26 mouse cellular contexts compared by ENCODE assay signal in the genomic region with DNA sequence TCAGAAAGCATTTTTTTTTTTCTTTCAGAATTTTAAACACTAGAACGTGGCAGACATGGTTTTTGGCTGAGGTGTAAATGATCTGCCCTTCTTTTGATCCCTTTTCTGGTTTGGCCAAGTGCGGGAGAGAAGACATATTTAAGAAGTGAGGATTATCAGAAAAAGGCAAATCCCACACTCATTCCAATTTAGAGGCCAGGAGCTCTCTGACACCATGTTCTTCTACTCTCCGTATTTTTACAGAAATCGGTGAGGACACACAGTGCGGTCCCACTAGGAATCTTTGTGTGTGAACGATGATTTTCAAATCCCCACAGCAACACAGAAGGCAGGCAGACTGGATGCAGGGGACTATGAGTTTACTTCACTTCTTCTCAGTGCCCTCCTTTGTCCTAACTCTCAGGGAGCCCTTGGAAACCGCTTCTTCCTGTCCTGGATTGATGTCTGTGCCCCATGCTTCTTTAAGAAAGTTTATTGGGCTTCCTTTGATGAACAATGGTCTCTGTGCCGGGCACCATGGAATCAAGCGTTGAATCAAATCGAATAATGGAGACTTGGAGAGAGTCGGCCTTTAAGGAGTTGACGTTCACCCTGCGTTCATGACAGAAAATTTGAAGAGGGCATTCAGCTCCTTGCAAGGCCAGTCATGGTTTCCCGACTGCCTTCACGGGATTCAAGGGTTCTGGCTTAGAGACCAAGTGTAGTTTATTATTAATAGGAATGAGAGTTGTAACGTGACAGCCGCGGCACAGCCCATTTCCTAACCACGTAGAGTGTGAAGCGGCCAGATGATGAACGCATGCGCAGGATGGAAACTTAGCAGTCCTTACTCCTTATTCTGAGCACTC.
DNase-seq lines count a peak whose midpoint lies in the region; ATAC-seq and TF ChIP-seq lines count a peak whose summit lies in the region.
"Had no signal": no experiment of that assay in that cellular context is flagged by ENCODE, and none has a peak within 500 bp of the region (broad histone marks: within the 10 kb centered on the region; RNA-seq: fewer than 3 reads in every experiment).

No protein-coding gene starts in this region.

- H3K27me3 ChIP-seq in hindbrain, embryonic 11.5 days (ENCODE audit: control insufficient read depth, insufficient read depth, low read length): no peaks in the 10 kb centered on the region
- H3K27me3 ChIP-seq in hindbrain, embryonic 10.5 days (ENCODE audit: insufficient read depth, poor library complexity, severe bottlenecking): no peaks in the 10 kb centered on the region
- no peaks in the 10 kb centered on the region for H3K27me3 ChIP-seq in midbrain, postnatal 0 days (ENCODE audit: insufficient read depth, low read length)
- no peaks in the 10 kb centered on the region for H3K27me3 ChIP-seq in midbrain, embryonic 16.5 days (ENCODE audit: control insufficient read depth, insufficient read depth, low read depth, low read length)
- H3K27me3 ChIP-seq: CH12.LX; embryonic facial prominence, embryonic 12.5 days; embryonic facial prominence, embryonic 15.5 days; heart, embryonic 12.5 days; heart, embryonic 15.5 days; Patski had no signal

- H3K4me2 ChIP-seq in hindbrain, embryonic 11.5 days (replicated peaks; ENCODE audit: low read depth, low read length): no peak overlapping the region
- H3K4me2 ChIP-seq in midbrain, postnatal 0 days (ENCODE audit: low read depth, low read length, poor library complexity, severe bottlenecking): no peak overlapping the region
- no peak overlapping the region for H3K4me2 ChIP-seq in midbrain, embryonic 16.5 days (ENCODE audit: low read length)
- H3K4me2 ChIP-seq: embryonic facial prominence, embryonic 12.5 days; embryonic facial prominence, embryonic 15.5 days; heart, embryonic 12.5 days; heart, embryonic 15.5 days had no signal

- H3K36me3 ChIP-seq in hindbrain, embryonic 11.5 days (ENCODE audit: control insufficient read depth, insufficient read depth, low read length): no peaks in the 10 kb centered on the region
- no peaks in the 10 kb centered on the region for H3K36me3 ChIP-seq in hindbrain, embryonic 10.5 days
- no peaks in the 10 kb centered on the region for H3K36me3 ChIP-seq in midbrain, postnatal 0 days (ENCODE audit: insufficient read depth, low read length)
- H3K36me3 ChIP-seq in midbrain, embryonic 16.5 days (ENCODE audit: control insufficient read depth, insufficient read depth, low read length): no peaks in the 10 kb centered on the region
- H3K36me3 ChIP-seq: embryonic facial prominence, embryonic 12.5 days; embryonic facial prominence, embryonic 15.5 days; G1E; heart, embryonic 12.5 days; heart, embryonic 15.5 days had no signal

- intact Hi-C loops in left cerebral cortex, postnatal 4 days (cut with DNase I): no loop called here
- intact Hi-C loops in left cerebral cortex, postnatal 36 days (cut with DNase I): no loop called here

- no peak overlapping the region for H3K27ac ChIP-seq in hindbrain, embryonic 11.5 days (ENCODE audit: low read depth, low read length)
- H3K27ac ChIP-seq in hindbrain, embryonic 10.5 days: no peak overlapping the region
- no peak overlapping the region for H3K27ac ChIP-seq in midbrain, postnatal 0 days (ENCODE audit: low read depth, low read length)
- H3K27ac ChIP-seq in midbrain, embryonic 16.5 days (ENCODE audit: low read length): no peak overlapping the region
- H3K27ac ChIP-seq: embryonic facial prominence, embryonic 12.5 days; embryonic facial prominence, embryonic 15.5 days; gastrocnemius, adult 2 months; heart, embryonic 15.5 days had no signal

- H3K9ac ChIP-seq in hindbrain, embryonic 11.5 days (ENCODE audit: low read depth, low read length): no peak overlapping the region
- no peak overlapping the region for H3K9ac ChIP-seq in midbrain, postnatal 0 days (replicated peaks; ENCODE audit: low read length, poor library complexity, severe bottlenecking)
- no peak overlapping the region for H3K9ac ChIP-seq in midbrain, embryonic 16.5 days (ENCODE audit: low read depth, low read length)
- H3K9ac ChIP-seq: embryonic facial prominence, embryonic 12.5 days; embryonic facial prominence, embryonic 15.5 days; forebrain, postnatal 0 days; heart, embryonic 12.5 days; heart, embryonic 15.5 days had no signal

- ATAC-seq in hindbrain, embryonic 11.5 days (ENCODE audit: low FRiP score): peak; percentile 22; the same call in 1 of the 2 replicates
- no peak; the same call in 1 of the 2 replicates for ATAC-seq in midbrain, postnatal 0 days (ENCODE audit: low FRiP score)
- ATAC-seq in midbrain, embryonic 16.5 days: no peak
- ATAC-seq: forebrain, embryonic 14.5 days; forebrain, postnatal 0 days; Patski had no signal

- DNase-seq in hindbrain, embryonic 11.5 days (ENCODE audit: low spot score): no peak
- no peak for DNase-seq in hindbrain, embryonic 10.5 days (ENCODE audit: low spot score)
- peak; percentile 6 for DNase-seq in left cerebral cortex, postnatal 4 days
- DNase-seq in left cerebral cortex, postnatal 36 days (ENCODE audit: low spot score in 2 of 2): no peak
- DNase-seq in midbrain, postnatal 0 days (ENCODE audit: low spot score): peak; percentile 31
- no peak for DNase-seq in embryo, embryonic 9.5 days (ENCODE audit: extremely low spot score)
- DNase-seq: adrenal gland, postnatal 10 days; adrenal gland, postnatal 36 days; B cell, adult 2 months; cerebellum, adult 18-20 months; cerebellum, adult 9-10 months; forebrain, postnatal 0 days; gastrocnemius, adult 2 months; gastrocnemius, postnatal 14 days; heart, adult 18-20 months; heart, postnatal 14 days; heart, postnatal 4 days had no signal

- no peaks in the 10 kb centered on the region for H3K9me3 ChIP-seq in hindbrain, embryonic 11.5 days (ENCODE audit: control insufficient read depth, low read length)
- H3K9me3 ChIP-seq in hindbrain, embryonic 10.5 days: no peaks in the 10 kb centered on the region
- no peaks in the 10 kb centered on the region for H3K9me3 ChIP-seq in midbrain, postnatal 0 days (ENCODE audit: low read length)
- no peaks in the 10 kb centered on the region for H3K9me3 ChIP-seq in midbrain, embryonic 16.5 days (replicated peaks; ENCODE audit: control insufficient read depth, low read length, poor library complexity, severe bottlenecking)
- H3K9me3 ChIP-seq: embryonic facial prominence, embryonic 12.5 days; embryonic facial prominence, embryonic 15.5 days; heart, embryonic 12.5 days; heart, embryonic 15.5 days had no signal

- no peaks in the 10 kb centered on the region for H3K4me1 ChIP-seq in hindbrain, embryonic 11.5 days (replicated peaks; ENCODE audit: control insufficient read depth, insufficient read depth, low read length)
- 0 out of 2 replicates have a peak, but pooled peaks cover 4% of the 10 kb centered on the region for H3K4me1 ChIP-seq in hindbrain, embryonic 10.5 days (replicated peaks)
- H3K4me1 ChIP-seq in midbrain, postnatal 0 days (ENCODE audit: insufficient read depth, low read length): no peaks in the 10 kb centered on the region
- no peaks in the 10 kb centered on the region for H3K4me1 ChIP-seq in midbrain, embryonic 16.5 days (ENCODE audit: control insufficient read depth, insufficient read depth, low read length)
- H3K4me1 ChIP-seq: embryonic facial prominence, embryonic 12.5 days; embryonic facial prominence, embryonic 15.5 days; heart, embryonic 12.5 days; heart, embryonic 15.5 days had no signal

- 78% methylated on average over 22 of the region's 22 CpGs for WGBS in hindbrain, embryonic 11.5 days
- WGBS in hindbrain, embryonic 10.5 days: 72% methylated on average over 22 of the region's 22 CpGs
- WGBS in midbrain, postnatal 0 days: 77% methylated on average over 22 of the region's 22 CpGs
- 80% methylated on average over 22 of the region's 22 CpGs for WGBS in midbrain, embryonic 16.5 days

- H3K4me3 ChIP-seq in hindbrain, embryonic 11.5 days (ENCODE audit: low read depth, low read length): no peak overlapping the region
- no peak overlapping the region for H3K4me3 ChIP-seq in hindbrain, embryonic 10.5 days
- H3K4me3 ChIP-seq in midbrain, postnatal 0 days (ENCODE audit: low read depth, low read length): no peak overlapping the region
- no peak overlapping the region for H3K4me3 ChIP-seq in midbrain, embryonic 16.5 days (ENCODE audit: low read depth, low read length)
- H3K4me3 ChIP-seq: embryonic facial prominence, embryonic 12.5 days; embryonic facial prominence, embryonic 15.5 days; gastrocnemius, adult 2 months; heart, embryonic 12.5 days; heart, embryonic 15.5 days had no signal

- TF ChIP-seq CTCF in midbrain, postnatal 0 days (IDR thresholded peaks at IDR 0.05): no peak

Comparison
In these comparisons a context has a peak if more than half of its experiments do, and no peak if none do; other contexts are left out.
1. DNase-seq: peak in left cerebral cortex, postnatal 4 days (single experiment) and midbrain, postnatal 0 days (single experiment); none in hindbrain, embryonic 11.5 days (single experiment), hindbrain, embryonic 10.5 days (single experiment), left cerebral cortex, postnatal 36 days (0 of 2) and embryo, embryonic 9.5 days (single experiment).